ENCODE assay signal across 15 mouse cellular contexts in the genomic region with DNA sequence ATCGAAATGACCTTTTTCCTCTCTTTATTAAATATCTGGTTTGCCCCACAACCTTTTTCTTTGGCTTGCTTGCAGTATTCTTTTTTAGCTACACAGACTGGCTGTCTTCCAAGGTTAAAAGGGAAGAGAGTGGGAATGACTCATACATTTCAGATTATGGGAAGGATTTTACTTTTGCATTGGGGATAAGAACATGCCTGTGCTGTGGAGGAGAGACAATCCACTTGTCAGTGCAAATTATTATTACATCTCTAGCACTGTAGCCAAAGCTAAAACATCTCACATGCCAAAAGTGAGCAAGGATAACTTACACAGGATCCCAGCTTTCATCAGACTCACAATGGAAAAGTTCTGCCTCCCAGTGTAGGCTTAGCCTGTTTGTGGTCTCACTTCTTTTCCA. TPM values are rescaled to one million over a fixed set of nuclear protein-coding genes. Genes with fewer than 3 reads are reported as not detected.
DNase-seq lines count a peak whose midpoint lies in the region; ATAC-seq lines count a peak whose summit lies in the region.
"Had no signal": no experiment of that assay in that cellular context is flagged by ENCODE, and none has a peak within 500 bp of the region (broad histone marks: within the 10 kb centered on the region; RNA-seq: fewer than 3 reads in every experiment).

No protein-coding gene starts in this region.

- H3K4me1 ChIP-seq in heart, embryonic 16.5 days (ENCODE audit: control insufficient read depth, insufficient read depth, low read length): peaks cover 8% of the 10 kb centered on the region
- H3K4me1 ChIP-seq in heart, embryonic 10.5 days: no peaks in the 10 kb centered on the region
- H3K4me1 ChIP-seq in lung, embryonic 16.5 days (replicated peaks; ENCODE audit: control insufficient read depth, insufficient read depth, low read length): peaks cover 5% of the 10 kb centered on the region; the same call in 1 of the 2 replicates
- H3K4me1 ChIP-seq in limb, embryonic 15.5 days: peaks cover 20% of the 10 kb centered on the region; the same call in 1 of the 2 replicates
- H3K4me1 ChIP-seq: forebrain, embryonic 15.5 days; midbrain, embryonic 13.5 days had no signal

- peak overlapping the region; percentile 67 for H3K27ac ChIP-seq in heart, embryonic 16.5 days (ENCODE audit: low read length)
- H3K27ac ChIP-seq in heart, embryonic 10.5 days: no peak overlapping the region
- no peak overlapping the region for H3K27ac ChIP-seq in lung, embryonic 16.5 days (ENCODE audit: low read length)
- peak overlapping the region; percentile 47; the same call in 1 of the 2 replicates for H3K27ac ChIP-seq in limb, embryonic 15.5 days
- H3K27ac ChIP-seq: forebrain, embryonic 15.5 days; limb, embryonic 13.5 days; midbrain, embryonic 13.5 days had no signal

- no peak overlapping the region for H3K9ac ChIP-seq in heart, embryonic 16.5 days (ENCODE audit: low read length)
- no peak overlapping the region for H3K9ac ChIP-seq in lung, embryonic 16.5 days (ENCODE audit: low read length)
- no peak overlapping the region for H3K9ac ChIP-seq in limb, embryonic 15.5 days
- H3K9ac ChIP-seq: forebrain, embryonic 15.5 days; limb, embryonic 13.5 days; midbrain, embryonic 13.5 days had no signal

- WGBS in heart, embryonic 16.5 days: 42% methylated on average over 1 of the region's 1 CpGs
- WGBS in heart, embryonic 10.5 days: 64% methylated on average over 1 of the region's 1 CpGs
- WGBS in lung, embryonic 16.5 days: 44% methylated on average over 1 of the region's 1 CpGs
- WGBS in limb, embryonic 15.5 days: 40% methylated on average over 1 of the region's 1 CpGs

- no peaks in the 10 kb centered on the region for H3K27me3 ChIP-seq in heart, embryonic 16.5 days (ENCODE audit: control insufficient read depth, insufficient read depth, low read length)
- no peaks in the 10 kb centered on the region for H3K27me3 ChIP-seq in heart, embryonic 10.5 days (ENCODE audit: insufficient read depth, poor library complexity, severe bottlenecking)
- no peaks in the 10 kb centered on the region for H3K27me3 ChIP-seq in lung, embryonic 16.5 days (ENCODE audit: control insufficient read depth, insufficient read depth, low read depth, low read length)
- no peaks in the 10 kb centered on the region for H3K27me3 ChIP-seq in limb, embryonic 15.5 days
- H3K27me3 ChIP-seq: forebrain, embryonic 15.5 days; limb, embryonic 13.5 days; midbrain, embryonic 13.5 days had no signal

- no peak for ATAC-seq in heart, embryonic 16.5 days (replicated peaks; ENCODE audit: extremely low read depth, insufficient read depth, low FRiP score)
- 0 out of 2 replicates have a peak, but pooled peaks have one; percentile 20 for ATAC-seq in lung, embryonic 16.5 days (ENCODE audit: low read depth)
- peak; percentile 46; the same call in 1 of the 2 replicates for ATAC-seq in limb, embryonic 15.5 days (ENCODE audit: insufficient number of reproducible peaks, low FRiP score, low TSS enrichment, low read depth)
- ATAC-seq: forebrain, embryonic 15.5 days; inflammation-experienced regulatory T-cells, adult 6 months; midbrain, embryonic 13.5 days had no signal

- H3K9me3 ChIP-seq in heart, embryonic 16.5 days (replicated peaks; ENCODE audit: control insufficient read depth, low read length): no peaks in the 10 kb centered on the region
- H3K9me3 ChIP-seq in heart, embryonic 10.5 days: no peaks in the 10 kb centered on the region
- no peaks in the 10 kb centered on the region for H3K9me3 ChIP-seq in lung, embryonic 16.5 days (ENCODE audit: control insufficient read depth, low read length)
- H3K9me3 ChIP-seq in limb, embryonic 15.5 days: no peaks in the 10 kb centered on the region
- H3K9me3 ChIP-seq: forebrain, embryonic 15.5 days; limb, embryonic 13.5 days; midbrain, embryonic 13.5 days had no signal

- no peaks in the 10 kb centered on the region for H3K36me3 ChIP-seq in heart, embryonic 16.5 days (ENCODE audit: control insufficient read depth, insufficient read depth)
- H3K36me3 ChIP-seq in heart, embryonic 10.5 days: no peaks in the 10 kb centered on the region
- H3K36me3 ChIP-seq in lung, embryonic 16.5 days (ENCODE audit: control insufficient read depth, insufficient read depth, low read length): no peaks in the 10 kb centered on the region
- no peaks in the 10 kb centered on the region for H3K36me3 ChIP-seq in limb, embryonic 15.5 days
- H3K36me3 ChIP-seq: forebrain, embryonic 15.5 days; limb, embryonic 13.5 days; midbrain, embryonic 13.5 days had no signal

- H3K4me2 ChIP-seq in heart, embryonic 16.5 days (ENCODE audit: low read depth, low read length): no peak overlapping the region
- no peak overlapping the region for H3K4me2 ChIP-seq in lung, embryonic 16.5 days (ENCODE audit: low read depth, low read length)
- H3K4me2 ChIP-seq in limb, embryonic 15.5 days: no peak overlapping the region
- H3K4me2 ChIP-seq: forebrain, embryonic 15.5 days; limb, embryonic 13.5 days; midbrain, embryonic 13.5 days had no signal

- peak; percentile 18 for DNase-seq in adrenal gland, adult 2 months
- DNase-seq in adrenal gland, adult 8-10 months: no peak
- no peak for DNase-seq in heart, embryonic 10.5 days (ENCODE audit: low spot score)
- DNase-seq in lung, postnatal 4 days: no peak
- DNase-seq in cerebellum, adult 8-10 months: no peak
- DNase-seq: cerebellum, adult 9-10 months; kidney, adult 8-10 months; kidney, postnatal 25 days had no signal

- no peak overlapping the region for H3K4me3 ChIP-seq in heart, embryonic 16.5 days (ENCODE audit: low read length)
- no peak overlapping the region for H3K4me3 ChIP-seq in heart, embryonic 10.5 days
- H3K4me3 ChIP-seq in lung, embryonic 16.5 days (ENCODE audit: low read length): no peak overlapping the region
- H3K4me3 ChIP-seq in limb, embryonic 15.5 days: no peak overlapping the region
- H3K4me3 ChIP-seq: forebrain, embryonic 15.5 days; limb, embryonic 13.5 days; midbrain, embryonic 13.5 days had no signal

RNA-seq across cellular contexts. Expression of gene Lancl1, which starts 10.9 kb away (rescaled TPM):
- total RNA-seq in adrenal gland, adult 2 months (2021): 10 to 100 TPM; 48.4 to 53.4 TPM
- polyA plus RNA-seq in adrenal gland, adult 2 months (2012; rRNA removed): 37.8 and 58.0 TPM in 2 replicates
- total RNA-seq in adrenal gland, adult 8-10 months (2022): 10 to 100 TPM; 49.1 to 63.7 (median 56.7) TPM
- polyA plus RNA-seq in heart, embryonic 16.5 days (2015; fragmentation: Nextera tagmentation; extraction: Ambion mirVana): 75.0 and 78.9 TPM in 2 replicates
- 59.0 and 59.1 TPM in 2 replicates for polyA plus RNA-seq in heart, embryonic 10.5 days (2016; fragmentation: Nextera tagmentation; extraction: Ambion mirVana)
- 102 and 106 TPM in 2 replicates for polyA plus RNA-seq in lung, embryonic 16.5 days (2015; fragmentation: Nextera tagmentation; extraction: Ambion mirVana)
- 130 and 137 TPM in 2 replicates for polyA plus RNA-seq in limb, embryonic 15.5 days (2015; fragmentation: Nextera tagmentation; extraction: Ambion mirVana)

Comparison
In these comparisons a context has a peak if more than half of its experiments do, and no peak if none do; other contexts are left out.
1. H3K27ac ChIP-seq: peak in heart, embryonic 16.5 days (single experiment) and limb, embryonic 15.5 days (single experiment); none in heart, embryonic 10.5 days (single experiment) and lung, embryonic 16.5 days (single experiment).